Mouse (Mus musculus) layer of hippocampus, postnatal 25 days (tissue): ENCODE results near the gene Armc5. TPM values are rescaled to one million over a fixed set of nuclear protein-coding genes. Genes with fewer than 3 reads are reported as not detected.

Experiments used
- DNase-seq, 2 experiments: peaks; one replicate each; pipeline ENCODE4 v3.0.0; 2022; ENCODE audit warnings: mixed read lengths in 2 of 2, low spot score in 1 of 2; ENCODE audit errors: extremely low spot score in 1 of 2
- microRNA-seq, 2 experiments: library from miRNA; unstranded; fragments of <30 nt; microRNA quantifications; one replicate each; pipeline ENCODE4 v1.2.0; 2021
- total RNA-seq, 2 experiments: library from RNA; stranded (reverse); gene quantifications; 2 replicates each; pipeline ENCODE4 v1.2.3; 2021

Gene Armc5
- total RNA-seq, 2 experiments from 2014 or later, result 12.4 to 13.2 TPM

- DNase-seq, result no peak
Measured at GRCm38 (mm10) chr7:128284047-128284446, 46.9 kb downstream of the Armc5 start.

- no peak for DNase-seq
Measured at GRCm38 (mm10) chr7:128285060-128285459, 47.9 kb downstream of the Armc5 start.

- DNase-seq, result no peak
Measured at GRCm38 (mm10) chr7:128288923-128289544, 51.9 kb downstream of the Armc5 start.

Small RNA genes lying within 50 kb of the gene (microRNA-seq; reads per million reads assigned to microRNA genes)
- 1.00 to 1.3 reads per million in 2 experiments for gene Mir3103

Other genes with a start within 250 kb of the Armc5 start
- gene Pycard, start 243.5 kb upstream of the Armc5 start, total RNA-seq, result 1 to 10 TPM; 1.4 to 3.4 TPM
- under 1 TPM; 0.21 to 0.25 TPM for gene Trim72, start 233.4 kb upstream of the Armc5 start, total RNA-seq
- 10 to 100 TPM; 13.1 to 13.9 TPM for gene Itgam, start 174.7 kb upstream of the Armc5 start, total RNA-seq
- not detected for gene Gm49368, start 174.7 kb upstream of the Armc5 start, total RNA-seq
- gene Itgax, start 107.8 kb upstream of the Armc5 start, total RNA-seq, result under 1 TPM; 0.09 to 0.20 TPM
- 1 to 10 TPM in 1 of 2 experiments, under 1 TPM in 1; 0.79 to 1.5 TPM for gene Itgad, start 83.0 kb upstream of the Armc5 start, total RNA-seq
- gene Cox6a2, start 31.0 kb upstream of the Armc5 start, total RNA-seq, result 1 to 10 TPM; 2.7 to 4.4 TPM
- 1 to 10 TPM; 3.6 to 3.9 TPM for gene 9130023H24Rik, start 689 bp downstream of the Armc5 start, total RNA-seq
- 10 to 100 TPM; 16.3 to 20.4 TPM for gene Tgfb1i1, start 9.5 kb downstream of the Armc5 start, total RNA-seq
- not detected for gene Slc5a2, start 28.3 kb downstream of the Armc5 start, total RNA-seq
- 10 to 100 TPM; 24.1 to 24.6 TPM for gene BC017158, start 60.8 kb downstream of the Armc5 start, total RNA-seq
- gene Rgs10, start 181.4 kb downstream of the Armc5 start, total RNA-seq, result 10 to 100 TPM; 42.3 to 48.8 TPM
- gene Tial1, start 224.4 kb downstream of the Armc5 start, total RNA-seq, result 100 to 1,000 TPM in 1 of 2 experiments, 10 to 100 TPM in 1; 92.6 to 117 TPM